Mouse (Mus musculus): ENCODE results near the gene Nr2e3. TPM values are rescaled to one million over a fixed set of nuclear protein-coding genes. Genes with fewer than 3 reads are reported as not detected.
A peak's percentile ranks its signal among the peaks of the same experiment; 100 is the strongest.

The Nr2e3 gene
- total and polyA plus RNA-seq, 2 experiments from 2014 or later, result not detected

DNA sequence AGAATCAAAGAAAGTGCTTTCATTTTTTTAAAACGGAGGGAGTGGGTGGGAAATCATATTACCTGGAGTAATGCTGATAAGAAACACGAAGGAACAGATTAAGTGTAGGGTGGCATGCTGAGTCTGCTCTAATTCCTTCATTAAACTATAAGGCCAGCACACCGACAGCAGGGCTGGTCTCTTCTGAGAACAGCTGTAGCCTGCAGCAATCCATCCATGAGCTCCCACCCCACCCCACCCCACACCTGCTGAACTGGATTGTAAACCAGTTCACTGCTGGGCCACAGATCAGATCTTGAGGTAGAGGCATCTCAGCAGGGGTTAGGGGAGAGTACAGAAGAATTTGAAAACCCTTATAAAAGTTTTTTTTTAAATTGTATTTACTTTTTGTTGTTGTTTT is 5.3 kb downstream of the Nr2e3 start:
- H3K4me2 ChIP-seq (ENCODE audit: low read depth, low read length), result no peak overlapping the region
- no peaks in the 10 kb centered on the region for H3K36me3 ChIP-seq (replicated peaks; ENCODE audit: control insufficient read depth, insufficient read depth, low read length)
- no peaks in the 10 kb centered on the region for H3K9me3 ChIP-seq (replicated peaks; ENCODE audit: control insufficient read depth, low read length)
- H3K27me3 ChIP-seq (ENCODE audit: control insufficient read depth, insufficient read depth, low read length), result no peaks in the 10 kb centered on the region
- 0 out of 2 replicates have a peak overlapping the region, but pooled peaks have one; percentile 54 for H3K27ac ChIP-seq (ENCODE audit: low read depth)
- peaks cover 9% of the 10 kb centered on the region; the same call in 1 of the 2 replicates for H3K4me1 ChIP-seq (ENCODE audit: control insufficient read depth, insufficient read depth)
- TF ChIP-seq EP300 (IDR thresholded peaks at IDR 0.05; ENCODE audit: low read depth) (no peak), CTCF (IDR thresholded peaks at IDR 0.05; ENCODE audit: low read depth) (no peak)
- no peak for DNase-seq (ENCODE audit: low spot score)
- no peak for ATAC-seq (ENCODE audit: insufficient read depth, low read depth)
- H3K4me3 ChIP-seq (ENCODE audit: low read depth, low read length), result no peak overlapping the region
- WGBS, result 36% methylated on average over 3 of the region's 3 CpGs
- no peak overlapping the region for H3K9ac ChIP-seq (replicated peaks; ENCODE audit: low read depth, low read length)

- Histone ChIP-seq H3K27ac (ENCODE audit: low read depth) (no peak overlapping the region), H3K9me3 (replicated peaks; ENCODE audit: control insufficient read depth, low read length) (no peaks in the 10 kb centered on the region), H3K27me3 (ENCODE audit: control insufficient read depth, insufficient read depth, low read length) (no peaks in the 10 kb centered on the region), H3K4me1 (ENCODE audit: control insufficient read depth, insufficient read depth) (peaks cover 9% of the 10 kb centered on the region; the same call in 1 of the 2 replicates), H3K4me2 (ENCODE audit: low read depth, low read length) (no peak overlapping the region), H3K4me3 (ENCODE audit: low read depth, low read length) (no peak overlapping the region), H3K36me3 (replicated peaks; ENCODE audit: control insufficient read depth, insufficient read depth, low read length) (no peaks in the 10 kb centered on the region), H3K9ac (replicated peaks; ENCODE audit: low read depth, low read length) (no peak overlapping the region)
- TF ChIP-seq CTCF (IDR thresholded peaks at IDR 0.05; ENCODE audit: low read depth) (no peak), EP300 (IDR thresholded peaks at IDR 0.05; ENCODE audit: low read depth) (no peak)
- no peak for DNase-seq (ENCODE audit: low spot score)
- 85% methylated on average over 7 of the region's 7 CpGs for WGBS
- ATAC-seq (ENCODE audit: insufficient read depth, low read depth), result no peak
Measured at GRCm38 (mm10) chr9:59953556-59953955, 6.9 kb downstream of the Nr2e3 start.

GRCm38 (mm10) chr9:59952515-59953070 is 7.9 kb downstream of the Nr2e3 start:
- DNase-seq (ENCODE audit: low spot score), result no peak
- Histone ChIP-seq H3K4me3 (ENCODE audit: low read depth, low read length) (no peak overlapping the region), H3K9ac (replicated peaks; ENCODE audit: low read depth, low read length) (no peak overlapping the region), H3K27ac (ENCODE audit: low read depth) (no peak overlapping the region), H3K4me2 (ENCODE audit: low read depth, low read length) (no peak overlapping the region), H3K4me1 (ENCODE audit: control insufficient read depth, insufficient read depth) (peaks cover 9% of the 10 kb centered on the region; the same call in 1 of the 2 replicates), H3K9me3 (replicated peaks; ENCODE audit: control insufficient read depth, low read length) (no peaks in the 10 kb centered on the region), H3K36me3 (replicated peaks; ENCODE audit: control insufficient read depth, insufficient read depth, low read length) (no peaks in the 10 kb centered on the region), H3K27me3 (ENCODE audit: control insufficient read depth, insufficient read depth, low read length) (no peaks in the 10 kb centered on the region)
- ATAC-seq (ENCODE audit: insufficient read depth, low read depth), result no peak
- TF ChIP-seq EP300 (IDR thresholded peaks at IDR 0.05; ENCODE audit: low read depth), result no peak
- no peak for TF ChIP-seq CTCF (IDR thresholded peaks at IDR 0.05; ENCODE audit: low read depth)
- WGBS, result 41% methylated on average over 8 of the region's 8 CpGs

- TF ChIP-seq EP300 (IDR thresholded peaks at IDR 0.05; ENCODE audit: low read depth) (no peak), CTCF (IDR thresholded peaks at IDR 0.05; ENCODE audit: low read depth) (no peak)
- no peaks in the 10 kb centered on the region for H3K36me3 ChIP-seq (replicated peaks; ENCODE audit: control insufficient read depth, insufficient read depth, low read length)
- H3K4me1 ChIP-seq (ENCODE audit: control insufficient read depth, insufficient read depth), result peaks cover 9% of the 10 kb centered on the region; the same call in 1 of the 2 replicates
- WGBS, result 66% methylated on average over 4 of the region's 4 CpGs
- no peaks in the 10 kb centered on the region for H3K9me3 ChIP-seq (replicated peaks; ENCODE audit: control insufficient read depth, low read length)
- ATAC-seq (ENCODE audit: insufficient read depth, low read depth) (no peak), DNase-seq (ENCODE audit: low spot score) (no peak)
- no peak overlapping the region for H3K27ac ChIP-seq (ENCODE audit: low read depth)
- H3K27me3 ChIP-seq (ENCODE audit: control insufficient read depth, insufficient read depth, low read length), result no peaks in the 10 kb centered on the region
- H3K4me3 ChIP-seq (ENCODE audit: low read depth, low read length), result no peak overlapping the region
- no peak overlapping the region for H3K4me2 ChIP-seq (ENCODE audit: low read depth, low read length)
- no peak overlapping the region for H3K9ac ChIP-seq (replicated peaks; ENCODE audit: low read depth, low read length)
Measured at GRCm38 (mm10) chr9:59951943-59952342, 8.5 kb downstream of the Nr2e3 start.

DNA sequence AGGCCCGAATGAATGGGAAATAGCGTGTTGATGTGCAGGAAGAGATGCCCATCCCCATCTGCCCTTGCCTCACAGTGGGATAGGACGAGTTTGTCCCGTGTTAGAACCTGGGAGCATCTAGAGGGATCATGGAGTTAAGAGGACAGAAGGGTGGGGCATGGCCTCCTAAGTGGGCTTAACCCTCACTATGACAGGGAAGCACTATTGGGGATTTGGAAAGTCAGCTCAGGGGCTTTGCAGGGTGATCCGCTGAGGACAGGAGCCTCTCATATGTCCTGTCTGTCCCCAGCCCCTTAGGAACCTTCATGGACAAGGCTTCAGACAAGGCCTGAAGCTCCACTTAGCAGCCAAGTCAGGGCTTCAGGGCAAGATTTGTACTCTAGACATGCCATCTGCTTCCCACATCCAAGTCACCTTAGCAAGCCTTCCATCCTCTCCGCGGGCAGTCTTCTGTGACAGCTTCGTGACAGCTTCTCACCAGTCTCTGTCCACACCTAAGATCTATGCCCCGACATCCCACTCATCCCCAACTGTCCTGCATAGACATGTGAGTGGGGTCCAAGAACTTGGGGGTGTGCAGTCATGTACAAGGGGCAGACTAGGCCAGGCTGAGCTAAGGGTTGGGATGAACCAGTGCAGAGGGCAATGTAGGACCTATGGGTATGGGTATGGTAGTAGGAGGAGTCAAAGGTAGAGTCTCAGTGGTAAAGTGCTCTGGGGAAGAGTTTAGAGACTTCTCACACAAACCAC is 9.3 kb downstream of the Nr2e3 start:
- 88% methylated on average over 9 of the region's 9 CpGs for WGBS
- H3K4me1 ChIP-seq (ENCODE audit: control insufficient read depth, insufficient read depth), result peaks cover 9% of the 10 kb centered on the region; the same call in 1 of the 2 replicates

More for the DNA sequence above, 9.3 kb downstream of the Nr2e3 start:
- H3K9me3 ChIP-seq (replicated peaks; ENCODE audit: control insufficient read depth, low read length), result no peaks in the 10 kb centered on the region
- no peak overlapping the region for H3K4me3 ChIP-seq (ENCODE audit: low read depth, low read length)
- no peak overlapping the region for H3K4me2 ChIP-seq (ENCODE audit: low read depth, low read length)
- ATAC-seq (ENCODE audit: insufficient read depth, low read depth) (no peak), DNase-seq (ENCODE audit: low spot score) (no peak)
- H3K27ac ChIP-seq (ENCODE audit: low read depth), result no peak overlapping the region
- TF ChIP-seq CTCF (IDR thresholded peaks at IDR 0.05; ENCODE audit: low read depth), result no peak
- no peak for TF ChIP-seq EP300 (IDR thresholded peaks at IDR 0.05; ENCODE audit: low read depth)
- H3K27me3 ChIP-seq (ENCODE audit: control insufficient read depth, insufficient read depth, low read length), result no peaks in the 10 kb centered on the region
- no peak overlapping the region for H3K9ac ChIP-seq (replicated peaks; ENCODE audit: low read depth, low read length)
- no peaks in the 10 kb centered on the region for H3K36me3 ChIP-seq (replicated peaks; ENCODE audit: control insufficient read depth, insufficient read depth, low read length)

Data from heart, postnatal 0 days (tissue).